Mouse (Mus musculus) intestine, embryonic 14.5 days (tissue): ENCODE results near the gene Klf13. TPM values are rescaled to one million over a fixed set of nuclear protein-coding genes. Genes with fewer than 3 reads are reported as not detected.

ENCODE experiments used
- ATAC-seq: fragments of 200-750 bp; cut with Nextera tagmentation; replicated peaks from 2 replicates; pipeline ENCODE4 v1.8.0; 2017; ENCODE audit warnings: low read depth, moderate number of reproducible peaks, moderate TSS enrichment, moderate library complexity; ENCODE audit not compliant: low FRiP score, low TSS enrichment
- DNase-seq: peaks from one replicate; pipeline ENCODE4 v3.0.0-alpha.2; 2018; ENCODE audit warnings: low spot score
- H3K27ac ChIP-seq: fragments of 300-500 bp; sonication (generic); 2 replicates; pipeline ENCODE4 v1.5.1; 2014; ENCODE audit warnings: low read depth, mild to moderate bottlenecking, control low read depth
- H3K27me3 ChIP-seq: fragments of 300-500 bp; sonication (generic); replicated peaks from 2 replicates; pipeline ENCODE4 v1.6.1; 2014; ENCODE audit warnings: low read length, control low read depth; ENCODE audit not compliant: control insufficient read depth, insufficient read depth
- H3K36me3 ChIP-seq: fragments of 300-500 bp; sonication (generic); 2 replicates; pipeline ENCODE4 v1.6.1; 2014; ENCODE audit warnings: low read length, control low read depth; ENCODE audit not compliant: control insufficient read depth, insufficient read depth
- H3K4me1 ChIP-seq: fragments of 300-500 bp; sonication (generic); replicated peaks from 2 replicates; pipeline ENCODE4 v1.6.1; 2014; ENCODE audit warnings: low read length, control low read depth, mixed read lengths; ENCODE audit not compliant: control insufficient read depth, insufficient read depth
- H3K4me2 ChIP-seq: fragments of 300-500 bp; sonication (generic); 2 replicates; pipeline ENCODE4 v1.6.1; 2014; ENCODE audit warnings: low read length
- H3K4me3 ChIP-seq: fragments of 300-500 bp; sonication (generic); 2 replicates; pipeline ENCODE4 v1.5.1; 2014; ENCODE audit warnings: low read depth, low read length, control low read depth, mixed read lengths
- H3K9ac ChIP-seq: fragments of 300-500 bp; sonication (generic); 2 replicates; pipeline ENCODE4 v1.6.1; 2014; ENCODE audit warnings: mild to moderate bottlenecking, low read length
- H3K9me3 ChIP-seq: fragments of 300-500 bp; sonication (generic); 2 replicates; pipeline ENCODE4 v1.6.1; 2016; ENCODE audit warnings: low read length, control low read depth; ENCODE audit not compliant: control insufficient read depth
- WGBS: fragments of 180-500 bp; shearing (Covaris S2); extraction: QIAGEN DNeasy Blood & Tissue Kit; methylation state at CpG from one replicate; pipeline ENCODE4 v1.1.7; 2014; 5-methylcytosine and 5-hydroxymethylcytosine counted together
- polyA plus RNA-seq: library from polyadenylated mRNA; unstranded; fragments of >200 nt; fragmentation: Nextera tagmentation; extraction: Ambion mirVana; gene quantifications from 2 replicates; pipeline ENCODE4 v1.2.1, GENCODE M21; 2014

Gene Klf13
- 30.7 and 32.1 TPM in 2 replicates for polyA plus RNA-seq

GRCm38 (mm10) chr7:63938914-63939396 is at the start of gene Klf13:
Gene Klf13, minus strand, starts transcription at chr7:63938915.
- ATAC-seq (peak; percentile 88), DNase-seq (peak; percentile 95)
- no peaks in the 10 kb centered on the region for H3K27me3 ChIP-seq
- H3K27ac ChIP-seq: peak within 1 kb of the TSS; percentile 93
- peak within 1 kb of the TSS; percentile 83 for H3K9ac ChIP-seq
- H3K36me3 ChIP-seq: no peaks in the 10 kb centered on the region
- H3K9me3 ChIP-seq: no peaks in the 10 kb centered on the region
- peak within 1 kb of the TSS; percentile 88 for H3K4me2 ChIP-seq
- under 1% methylated on average over 38 of the region's 50 CpGs for WGBS
- 0 out of 2 replicates have a peak, but pooled peaks cover 4% of the 10 kb centered on the region for H3K4me1 ChIP-seq
- H3K4me3 ChIP-seq: peak within 1 kb of the TSS; percentile 70

DNA sequence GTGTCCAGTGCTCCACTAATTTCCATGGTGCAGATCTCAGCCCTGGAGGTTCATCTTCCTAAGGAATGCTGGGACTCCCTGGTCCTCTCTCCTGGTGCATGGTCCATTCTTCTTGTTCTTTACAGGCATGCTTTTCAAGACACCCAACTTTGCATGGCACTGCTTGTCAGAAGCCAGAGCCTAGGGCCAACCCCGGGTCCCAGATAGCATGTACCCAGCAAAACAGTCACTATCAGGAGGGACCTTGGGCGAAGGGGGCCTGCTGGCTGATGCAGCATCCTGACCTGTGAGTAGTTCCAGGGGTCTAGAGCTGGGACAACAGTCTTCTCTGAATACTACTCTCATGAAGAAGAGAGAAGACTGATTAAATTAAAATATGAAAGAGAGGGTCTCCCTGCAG is 49.7 kb upstream of the Klf13 start:
- ATAC-seq (no peak), DNase-seq (no peak)
- no peaks in the 10 kb centered on the region for H3K9me3 ChIP-seq
- no peaks in the 10 kb centered on the region for H3K27me3 ChIP-seq
- no peak overlapping the region for H3K27ac ChIP-seq
- H3K4me2 ChIP-seq: no peak overlapping the region
- H3K9ac ChIP-seq: no peak overlapping the region
- no peaks in the 10 kb centered on the region for H3K36me3 ChIP-seq
- H3K4me3 ChIP-seq: no peak overlapping the region
- 90% methylated on average over 2 of the region's 2 CpGs for WGBS
- H3K4me1 ChIP-seq: no peaks in the 10 kb centered on the region; the same call in 1 of the 2 replicates

DNA sequence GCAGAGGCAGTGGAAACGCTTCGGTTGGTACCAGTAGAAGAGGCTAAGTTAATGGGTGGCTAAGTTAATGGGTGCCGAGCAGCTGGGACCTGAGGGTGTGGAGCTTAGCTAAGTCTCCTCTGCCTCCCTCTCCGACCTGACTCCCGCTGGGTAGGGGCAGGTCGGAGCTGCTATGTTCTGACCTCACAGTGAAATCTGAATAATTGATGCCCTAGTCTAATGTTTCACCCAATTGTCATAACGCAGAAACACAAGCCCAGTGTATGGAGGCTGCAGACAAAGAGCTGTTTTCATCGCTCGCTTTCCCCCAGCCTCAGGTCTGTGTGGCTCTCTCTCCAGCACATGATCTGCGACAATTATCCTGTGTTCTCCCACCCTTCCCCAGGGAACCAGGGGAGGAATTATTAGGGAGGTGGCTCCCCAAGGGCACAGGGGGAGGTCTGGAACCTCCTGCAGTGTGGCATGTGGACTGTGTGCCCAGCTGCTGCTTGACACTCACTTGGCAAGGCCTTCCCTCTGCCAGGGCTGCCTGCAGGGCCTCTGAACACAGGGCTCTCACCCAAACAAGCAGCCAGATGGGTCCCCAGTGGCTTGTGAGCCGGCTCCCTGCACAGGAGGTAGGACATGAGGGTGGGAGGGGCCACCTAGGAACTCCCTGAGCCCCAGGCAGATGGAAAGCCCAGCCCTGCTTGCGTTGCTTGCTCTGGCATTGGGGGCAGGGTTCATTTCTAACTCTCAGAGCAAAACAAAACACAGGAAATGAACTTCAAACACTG is 47.9 kb upstream of the Klf13 start:
- Histone ChIP-seq H3K27ac (peak overlapping the region; percentile 39; the same call in 1 of the 2 replicates), H3K9ac (no peak overlapping the region), H3K27me3 (no peaks in the 10 kb centered on the region), H3K9me3 (no peaks in the 10 kb centered on the region), H3K4me3 (no peak overlapping the region), H3K36me3 (no peaks in the 10 kb centered on the region), H3K4me2 (no peak overlapping the region), H3K4me1 (no peaks in the 10 kb centered on the region; the same call in 1 of the 2 replicates)
- 32% methylated on average over 12 of the region's 12 CpGs for WGBS
- peak; percentile 76 for ATAC-seq
- DNase-seq: peak; percentile 65

GRCm38 (mm10) chr7:63985696-63986406 is 47.1 kb upstream of the Klf13 start:
- Histone ChIP-seq H3K27ac (no peak overlapping the region), H3K4me3 (no peak overlapping the region), H3K9me3 (no peaks in the 10 kb centered on the region), H3K36me3 (no peaks in the 10 kb centered on the region), H3K9ac (no peak overlapping the region), H3K27me3 (no peaks in the 10 kb centered on the region), H3K4me1 (no peaks in the 10 kb centered on the region; the same call in 1 of the 2 replicates), H3K4me2 (no peak overlapping the region)
- 67% methylated on average over 8 of the region's 9 CpGs for WGBS
- DNase-seq: no peak
- no peak for ATAC-seq

DNA sequence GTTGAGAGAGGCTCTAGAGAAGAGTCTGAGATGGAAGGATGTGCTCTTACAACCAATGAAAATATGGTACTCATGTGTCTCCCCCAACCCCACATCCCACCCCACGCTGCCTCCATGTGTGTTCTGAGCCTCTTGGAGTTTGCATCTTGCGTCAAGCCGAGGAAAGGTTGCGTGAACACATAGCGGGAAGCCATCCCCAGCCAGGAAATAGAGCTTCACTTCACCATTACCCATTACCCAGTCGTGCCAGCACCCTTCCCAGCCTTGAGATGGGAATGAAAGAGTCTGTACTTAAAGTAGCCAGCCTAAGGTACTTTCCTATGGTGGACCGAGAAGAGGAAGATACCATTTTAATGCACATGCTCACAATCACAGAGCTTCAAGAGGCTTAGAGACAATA is 46.6 kb upstream of the Klf13 start:
- no peak overlapping the region for H3K4me3 ChIP-seq
- H3K36me3 ChIP-seq: no peaks in the 10 kb centered on the region
- ATAC-seq: no peak

GRCm38 (mm10) chr7:63984329-63984728 is 45.6 kb upstream of the Klf13 start:
- no peak overlapping the region for H3K4me3 ChIP-seq
- H3K27me3 ChIP-seq: no peaks in the 10 kb centered on the region
- no peak overlapping the region for H3K9ac ChIP-seq
- no peak for ATAC-seq
- H3K36me3 ChIP-seq: no peaks in the 10 kb centered on the region
- H3K9me3 ChIP-seq: no peaks in the 10 kb centered on the region
- no peaks in the 10 kb centered on the region; the same call in 1 of the 2 replicates for H3K4me1 ChIP-seq
- no peak for DNase-seq
- H3K27ac ChIP-seq: no peak overlapping the region
- H3K4me2 ChIP-seq: no peak overlapping the region
- WGBS: 66% methylated on average over 2 of the region's 2 CpGs

More for the DNA sequence above, 46.6 kb upstream of the Klf13 start:
- H3K27ac ChIP-seq: no peak overlapping the region
- H3K9me3 ChIP-seq: no peaks in the 10 kb centered on the region
- no peak overlapping the region for H3K9ac ChIP-seq
- DNase-seq: no peak
- no peaks in the 10 kb centered on the region for H3K27me3 ChIP-seq
- H3K4me2 ChIP-seq: no peak overlapping the region
- no peaks in the 10 kb centered on the region; the same call in 1 of the 2 replicates for H3K4me1 ChIP-seq
- WGBS: 85% methylated on average over 7 of the region's 7 CpGs

- no peaks in the 10 kb centered on the region for H3K36me3 ChIP-seq
- WGBS: 87% methylated on average over 4 of the region's 4 CpGs
- no peak for ATAC-seq
- no peaks in the 10 kb centered on the region for H3K9me3 ChIP-seq
- no peak overlapping the region for H3K4me2 ChIP-seq
- no peak for DNase-seq
- no peaks in the 10 kb centered on the region for H3K4me1 ChIP-seq
- H3K27ac ChIP-seq: no peak overlapping the region
- no peaks in the 10 kb centered on the region for H3K27me3 ChIP-seq
- no peak overlapping the region for H3K4me3 ChIP-seq
- H3K9ac ChIP-seq: no peak overlapping the region
These were observed 38.9 kb upstream of the Klf13 start for GRCm38 (mm10) chr7:63977631-63978030.

DNA sequence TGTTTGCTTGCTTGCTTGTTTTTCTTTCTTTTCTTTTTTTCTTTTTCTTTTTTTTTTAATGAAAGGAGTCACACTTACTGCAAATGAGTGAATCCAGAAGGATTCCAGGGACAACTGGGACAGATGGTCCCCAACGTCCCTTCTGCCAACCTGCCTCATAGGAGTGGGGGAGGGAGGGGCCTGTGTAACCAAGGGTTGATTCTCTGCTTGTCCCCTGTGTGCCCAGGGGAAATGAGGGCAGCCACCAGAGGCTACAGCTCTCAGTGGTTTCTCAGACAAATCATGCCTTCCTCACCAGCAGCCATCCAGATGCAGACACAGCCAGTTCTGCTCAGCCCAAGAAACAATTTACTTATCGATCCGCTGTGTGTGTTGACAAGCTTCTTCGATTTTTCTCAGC is 32.3 kb upstream of the Klf13 start:
- Histone ChIP-seq H3K9ac (no peak overlapping the region), H3K27ac (no peak overlapping the region), H3K27me3 (no peaks in the 10 kb centered on the region), H3K4me3 (no peak overlapping the region), H3K4me2 (no peak overlapping the region), H3K9me3 (no peaks in the 10 kb centered on the region), H3K36me3 (no peaks in the 10 kb centered on the region), H3K4me1 (no peaks in the 10 kb centered on the region)
- 73% methylated on average over 4 of the region's 4 CpGs for WGBS
- ATAC-seq: no peak
- DNase-seq: no peak
